Mouse (Mus musculus) fat pad, adult 2 months (tissue): ENCODE measurements around the gene Rcor2.

Source experiments
- DNase-seq: peaks from one replicate; pipeline ENCODE4 v3.0.0-alpha.2; 2011; ENCODE audit warnings: low read depth, low spot score; ENCODE audit errors: extremely low read depth

The Rcor2 gene

DNA sequence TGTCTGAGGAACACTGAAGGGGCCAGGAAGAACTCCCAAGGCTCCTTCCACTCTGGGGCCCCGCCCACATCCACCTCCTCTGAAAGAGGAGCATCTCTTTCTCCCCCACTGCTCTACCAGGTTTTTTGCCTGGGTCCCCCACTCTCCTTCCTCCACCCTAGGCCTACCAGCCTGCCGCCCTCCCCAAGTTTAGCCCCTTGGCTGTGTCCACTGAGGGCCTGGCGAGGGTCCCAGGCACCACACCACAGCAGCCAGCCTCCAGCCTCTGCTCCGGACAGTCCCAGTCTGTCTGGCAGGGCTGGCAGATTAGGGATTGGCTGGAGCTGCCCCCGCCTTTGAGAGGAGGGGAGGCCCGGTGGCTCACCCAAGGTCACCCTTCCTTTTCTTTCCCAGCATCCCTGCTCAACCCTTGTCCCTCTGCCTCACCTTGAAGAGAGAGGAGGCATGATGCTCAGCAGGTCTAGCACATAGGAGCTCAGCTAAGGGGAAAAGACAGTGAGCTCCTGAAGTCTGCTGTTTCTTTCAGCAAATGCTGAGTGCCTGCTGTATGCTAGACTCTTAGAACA, 2.3 kb upstream of the Rcor2 start:
- no peak for DNase-seq

GRCm38 (mm10) chr19:7265478-7266191, 1.5 kb upstream of the Rcor2 start:
- DNase-seq, result no peak

DNA sequence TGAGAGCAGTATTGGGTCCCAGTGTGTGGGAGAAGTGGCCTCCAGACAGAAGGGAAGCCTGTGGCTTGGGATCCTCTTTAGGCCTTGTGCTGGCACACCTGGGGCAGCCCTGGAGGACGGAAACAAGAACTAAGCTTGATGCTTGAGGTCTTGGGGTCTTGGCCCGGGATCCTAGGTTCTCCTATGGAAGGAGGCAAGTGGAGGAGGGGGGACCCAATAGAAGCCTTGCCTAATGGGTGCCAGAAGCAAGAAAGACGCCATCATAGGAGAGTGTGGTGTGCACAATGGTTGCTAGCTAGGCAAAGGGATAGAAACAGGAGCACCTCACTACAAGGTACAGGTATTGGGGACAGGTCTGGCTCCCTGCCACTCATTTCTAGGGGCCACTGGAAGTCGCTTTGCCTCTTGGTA, 699 bp upstream of the Rcor2 start:
- DNase-seq, result no peak

DNA sequence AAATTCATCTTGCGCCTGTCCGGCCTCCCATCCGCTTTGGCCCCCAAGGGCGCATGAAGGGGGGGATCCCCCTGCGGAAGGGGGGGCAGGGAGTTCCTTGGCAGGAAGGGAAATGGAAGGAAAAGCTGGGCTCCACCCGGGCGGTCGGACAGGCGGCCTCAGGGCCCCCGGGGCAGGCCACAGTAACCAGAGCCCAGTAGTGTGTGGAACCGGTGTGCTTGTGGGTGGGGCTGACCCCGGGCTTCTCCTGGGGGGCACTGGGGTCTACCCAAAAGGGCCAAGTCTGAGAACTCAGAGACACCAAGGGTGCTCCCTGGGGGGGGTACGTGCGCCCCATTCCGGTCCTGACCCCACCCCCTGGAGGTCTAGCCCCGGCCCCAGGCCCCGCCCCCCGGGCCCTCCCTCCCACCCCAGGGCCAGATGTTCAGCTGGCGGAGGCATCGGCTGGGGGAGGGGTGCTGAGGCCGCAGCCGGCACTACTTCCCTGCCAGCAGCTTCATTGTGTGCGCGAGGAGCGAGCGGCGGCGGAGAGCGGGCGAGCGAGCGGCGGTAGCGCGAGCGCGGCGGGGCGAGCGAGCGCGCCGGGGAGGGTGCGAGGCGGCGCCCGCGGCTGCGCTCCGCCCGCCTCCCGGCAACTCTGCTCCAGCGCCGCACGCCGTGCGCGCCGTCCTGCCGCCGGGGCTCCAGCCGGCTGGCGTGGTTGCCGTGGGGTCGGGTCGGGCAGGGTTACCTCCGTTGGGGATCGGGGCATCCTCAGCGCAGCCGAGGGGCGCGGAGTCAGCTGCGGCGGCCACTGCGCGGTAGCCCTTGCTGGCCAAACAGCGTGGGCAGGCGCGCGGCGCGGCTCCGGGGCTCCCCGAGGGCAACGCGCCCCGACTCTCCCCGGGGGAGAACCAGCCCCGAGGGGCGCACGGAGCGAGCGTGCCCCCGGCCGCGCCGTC, 926 bp downstream of the Rcor2 start:
- no peak for DNase-seq

- DNase-seq, result no peak
Measured at GRCm38 (mm10) chr19:7268722-7269090, 1.6 kb downstream of the Rcor2 start.

GRCm38 (mm10) chr19:7269290-7270044, 2.3 kb downstream of the Rcor2 start:
- no peak for DNase-seq

GRCm38 (mm10) chr19:7273486-7273885, 6.4 kb downstream of the Rcor2 start:
- DNase-seq, result no peak

GRCm38 (mm10) chr19:7274326-7274990, 7.3 kb downstream of the Rcor2 start:
- peak; percentile 58 for DNase-seq

DNA sequence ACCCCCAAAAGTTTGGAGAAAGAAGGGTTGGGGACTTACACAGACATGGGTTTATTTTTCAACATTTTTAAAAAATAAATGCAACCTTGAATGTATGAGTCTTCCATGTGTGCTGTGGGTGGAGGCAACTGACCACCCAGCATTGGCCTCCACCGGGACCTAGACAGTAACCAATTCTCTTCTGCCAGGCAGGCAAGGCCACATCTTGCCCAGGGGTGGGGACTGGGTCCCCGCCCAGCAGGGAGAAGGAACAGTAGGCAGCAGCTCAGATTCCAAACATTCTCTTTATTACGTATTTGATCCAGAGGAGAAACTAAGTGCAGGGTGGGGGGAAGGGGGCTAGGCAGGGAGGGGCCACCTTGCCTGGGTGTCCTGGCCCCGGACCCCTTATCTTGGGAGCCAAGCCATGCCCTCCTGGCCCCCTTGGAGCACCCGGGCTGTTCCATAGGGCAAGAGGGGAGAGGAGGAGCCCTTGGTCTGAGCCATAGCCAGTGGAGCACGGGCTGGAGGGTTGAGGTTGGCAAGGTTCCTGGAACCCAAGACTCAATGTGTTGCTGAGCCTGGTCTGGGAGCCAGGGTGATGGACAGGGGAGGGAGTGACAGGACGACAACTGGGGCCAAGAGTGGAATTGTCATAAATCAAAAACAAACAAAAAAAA, 8.1 kb downstream of the Rcor2 start:
- no peak for DNase-seq

GRCm38 (mm10) chr19:7276053-7276659, 9.0 kb downstream of the Rcor2 start:
- no peak for DNase-seq

DNA sequence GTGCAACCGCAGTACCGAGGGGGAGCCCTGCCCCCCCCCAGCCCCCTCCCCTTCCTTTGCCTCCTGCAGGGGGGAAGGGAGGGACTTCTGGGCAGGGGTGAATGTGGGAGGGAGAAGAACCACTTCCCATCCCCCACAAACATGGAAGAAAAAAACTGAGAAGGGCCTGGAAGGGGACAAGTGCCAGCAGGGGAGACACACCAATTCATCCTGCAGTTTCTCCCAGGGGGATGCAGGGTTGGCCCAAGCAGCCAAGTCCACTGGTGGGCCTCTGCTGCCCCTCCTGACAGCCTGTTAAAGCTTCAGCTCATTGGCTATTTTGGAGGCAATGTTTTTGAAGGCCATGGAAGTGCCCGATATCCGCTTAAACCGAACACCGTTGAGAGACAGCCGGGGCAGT, 9.7 kb downstream of the Rcor2 start:
- no peak for DNase-seq

GRCm38 (mm10) chr19:7278200-7278906, 11.2 kb downstream of the Rcor2 start:
- DNase-seq, result no peak

- no peak for DNase-seq
Measured at GRCm38 (mm10) chr19:7279114-7279513, 12.0 kb downstream of the Rcor2 start.

DNA sequence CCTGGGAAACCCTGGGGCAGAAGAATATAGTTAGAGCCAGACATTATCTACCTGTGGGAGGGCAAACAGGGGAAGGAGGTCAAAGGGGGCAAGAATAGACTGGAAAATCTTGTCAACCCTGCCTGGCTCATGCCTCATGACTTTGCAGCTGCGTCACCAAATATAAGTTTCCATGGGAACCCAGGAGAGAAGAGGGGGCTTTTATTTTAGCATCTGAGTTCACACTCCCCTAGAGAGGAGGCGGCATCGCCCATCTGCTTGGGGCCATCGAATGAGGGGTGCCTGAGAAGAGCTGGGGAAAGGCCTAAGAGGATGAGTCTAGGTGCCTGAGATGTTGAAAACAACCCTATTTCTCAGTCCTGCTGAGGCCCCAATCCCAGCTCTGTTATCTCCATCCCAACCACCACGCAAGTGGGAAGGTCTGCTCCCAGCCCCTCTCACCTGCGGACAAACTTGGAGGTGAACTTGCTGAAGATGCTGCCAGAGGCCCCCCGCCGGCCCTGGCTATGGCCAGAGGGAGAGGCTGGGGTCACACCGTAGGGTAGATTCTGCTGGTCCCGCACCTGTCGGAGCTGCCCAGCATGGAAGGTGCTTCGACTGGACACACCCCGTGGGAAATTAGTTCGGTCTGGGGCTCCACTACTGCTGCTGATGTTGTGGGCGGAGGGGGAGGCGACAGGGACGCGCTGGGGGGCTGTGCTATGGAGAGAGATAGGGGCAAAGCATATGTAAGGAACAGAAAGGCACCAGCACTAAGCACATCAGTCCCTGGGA, 13.6 kb downstream of the Rcor2 start:
- DNase-seq, result no peak

DNA sequence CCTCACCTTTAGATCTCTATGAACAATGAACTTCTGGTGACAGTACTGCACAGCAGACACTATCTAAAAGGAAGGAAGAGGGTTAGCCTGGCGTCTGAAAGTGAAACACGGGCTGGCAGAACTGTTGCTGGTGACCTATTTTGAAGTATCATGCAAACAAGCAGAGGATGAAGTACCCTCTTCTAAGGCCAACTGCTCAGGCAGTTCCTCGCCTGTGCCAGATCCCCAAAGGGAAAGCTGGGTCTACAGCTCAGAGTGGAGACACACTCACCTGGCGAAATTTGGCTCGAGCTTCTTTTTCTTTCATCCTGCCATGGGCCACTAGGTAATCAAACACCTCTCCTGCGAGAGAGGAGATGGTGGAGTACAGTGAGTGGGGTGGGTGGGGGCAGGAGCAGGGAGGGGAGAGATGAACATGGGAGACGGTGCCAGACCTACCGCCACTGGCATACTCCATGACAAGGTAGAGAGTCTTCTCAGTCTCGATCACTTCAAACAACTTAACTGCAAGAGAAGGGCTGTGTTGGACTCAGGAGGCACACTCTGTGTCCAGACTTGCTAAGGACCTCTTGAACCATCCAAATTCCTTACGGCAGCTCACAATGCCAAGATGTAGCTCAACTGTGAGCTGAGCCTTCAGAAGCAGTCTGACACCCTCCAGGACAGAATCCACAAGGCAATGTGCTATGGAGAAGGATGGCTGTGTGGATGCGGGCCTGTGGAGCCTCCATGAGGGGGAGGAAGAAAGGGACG, 19.6 kb downstream of the Rcor2 start:
- no peak for DNase-seq

GRCm38 (mm10) chr19:7288288-7288687, 21.2 kb downstream of the Rcor2 start:
- DNase-seq, result no peak

DNA sequence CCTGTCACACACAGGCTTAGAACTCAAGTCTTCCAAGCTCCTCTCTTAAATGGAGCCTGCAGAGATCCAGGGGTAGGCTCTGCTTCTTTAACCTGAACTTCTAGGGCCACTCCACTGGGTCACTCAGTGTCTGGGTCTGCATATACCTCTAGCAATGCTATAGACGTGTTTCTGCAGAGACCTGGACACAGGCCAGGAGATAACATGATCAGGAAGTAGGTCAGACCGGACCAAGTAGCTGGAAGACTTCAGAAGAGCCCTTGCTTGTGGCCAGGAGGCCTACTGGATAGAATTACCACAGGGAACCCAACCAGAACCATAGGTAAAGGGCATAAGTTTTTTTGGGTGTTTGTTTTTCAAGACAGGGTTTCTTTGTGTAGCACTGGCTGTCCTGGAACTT, 22.6 kb downstream of the Rcor2 start:
- no peak for DNase-seq
